ENCODE assay signal across 9 mouse cellular contexts in the genomic region with DNA sequence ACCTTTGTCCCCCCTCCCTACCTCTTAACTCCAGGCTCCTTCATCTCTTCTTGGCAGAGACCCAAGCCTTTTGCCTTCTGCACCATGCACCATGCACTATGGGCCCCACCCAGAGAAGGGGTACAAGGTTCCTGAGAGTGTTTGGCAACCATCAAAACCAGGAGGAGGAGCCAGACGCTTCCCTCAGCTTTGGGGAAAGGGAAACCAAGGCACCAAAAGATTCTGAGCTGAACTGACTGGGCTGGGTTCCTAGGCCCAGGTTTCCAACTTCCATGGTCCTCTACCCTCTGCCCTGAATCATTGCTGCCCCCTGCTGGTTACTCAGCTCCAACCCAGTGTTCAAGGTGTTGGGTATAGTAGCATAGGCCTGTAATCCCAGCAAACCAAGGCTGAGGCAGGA. TPM values are rescaled to one million over a fixed set of nuclear protein-coding genes. Genes with fewer than 3 reads are reported as not detected.
DNase-seq lines count a peak whose midpoint lies in the region; ATAC-seq and TF ChIP-seq lines count a peak whose summit lies in the region.
"Had no signal": no experiment of that assay in that cellular context is flagged by ENCODE, and none has a peak within 500 bp of the region (broad histone marks: within the 10 kb centered on the region; RNA-seq: fewer than 3 reads in every experiment).

No protein-coding gene starts in this region.

- no peak overlapping the region for H3K4me2 ChIP-seq in midbrain, embryonic 14.5 days (ENCODE audit: low read length)
- H3K4me2 ChIP-seq in midbrain, embryonic 13.5 days (replicated peaks) = no peak overlapping the region
- H3K4me2 ChIP-seq in liver, embryonic 16.5 days (ENCODE audit: low read depth, low read length) = no peak overlapping the region
- H3K4me2 ChIP-seq: heart, embryonic 13.5 days; neural tube, embryonic 13.5 days had no signal

- CTCF ChIA-PET in Patski (lab: Charles Lee) = interaction anchor here (1.1 to 3.7 kb wide), 6 partner anchors 8 to 51 kb away, joined by 3 to 32 read pairs (median 6); a partner anchor contains a TSS

- H3K27me3 ChIP-seq in midbrain, embryonic 14.5 days (ENCODE audit: control insufficient read depth, insufficient read depth, low read length) = no peaks in the 10 kb centered on the region
- no peaks in the 10 kb centered on the region for H3K27me3 ChIP-seq in midbrain, embryonic 13.5 days
- H3K27me3 ChIP-seq in Patski = no peaks in the 10 kb centered on the region
- no peaks in the 10 kb centered on the region; the same call in 1 of the 2 replicates for H3K27me3 ChIP-seq in liver, embryonic 16.5 days (ENCODE audit: control insufficient read depth, insufficient read depth, low read depth, low read length)
- no peaks in the 10 kb centered on the region for H3K27me3 ChIP-seq in small intestine, adult 2 months (ENCODE audit: control insufficient read depth, insufficient read depth, low read length)
- H3K27me3 ChIP-seq: heart, embryonic 13.5 days; neural tube, embryonic 13.5 days had no signal

- WGBS in midbrain, embryonic 14.5 days = 75% methylated on average over 1 of the region's 1 CpGs
- WGBS in midbrain, embryonic 13.5 days = 80% methylated on average over 1 of the region's 1 CpGs
- 50% methylated on average over 1 of the region's 1 CpGs for WGBS in liver, embryonic 16.5 days (ENCODE audit: insufficient replicate concordance)
- WGBS in small intestine, adult 2 months = 25% methylated on average over 1 of the region's 1 CpGs

- H3K9me3 ChIP-seq in midbrain, embryonic 14.5 days (ENCODE audit: control insufficient read depth, low read length) = no peaks in the 10 kb centered on the region
- no peaks in the 10 kb centered on the region for H3K9me3 ChIP-seq in midbrain, embryonic 13.5 days
- no peaks in the 10 kb centered on the region for H3K9me3 ChIP-seq in liver, embryonic 16.5 days (replicated peaks; ENCODE audit: control insufficient read depth, low read length)
- H3K9me3 ChIP-seq: heart, embryonic 13.5 days; neural tube, embryonic 13.5 days had no signal

- no peak for ATAC-seq in midbrain, embryonic 14.5 days (ENCODE audit: low FRiP score, low TSS enrichment)
- no peak for ATAC-seq in midbrain, embryonic 13.5 days
- ATAC-seq in Patski = peak; percentile 48
- peak; percentile 61; the same call in 1 of the 2 replicates for ATAC-seq in liver, embryonic 16.5 days (ENCODE audit: low read depth)

- no peaks in the 10 kb centered on the region for H3K4me1 ChIP-seq in midbrain, embryonic 14.5 days (ENCODE audit: control insufficient read depth, insufficient read depth, low read length)
- no peaks in the 10 kb centered on the region for H3K4me1 ChIP-seq in midbrain, embryonic 13.5 days (replicated peaks)
- H3K4me1 ChIP-seq in liver, embryonic 16.5 days (ENCODE audit: control insufficient read depth, low read depth, low read length) = peaks cover 15% of the 10 kb centered on the region
- peaks cover 11% of the 10 kb centered on the region; the same call in 1 of the 2 replicates for H3K4me1 ChIP-seq in small intestine, adult 2 months (ENCODE audit: control insufficient read depth, insufficient read depth, insufficient read length, low read length)

- in situ Hi-C loops in Patski (cut with MboI; ENCODE audit: low pct_unique_long_range_greater_than_20kb) = loop anchor here (5.0 kb wide), 1 partner anchor 48 kb away; no protein-coding TSS in a partner anchor

- peaks cover 20% of the 10 kb centered on the region for H3K36me3 ChIP-seq in midbrain, embryonic 14.5 days (ENCODE audit: control insufficient read depth, insufficient read depth, low read length)
- H3K36me3 ChIP-seq in midbrain, embryonic 13.5 days = peaks cover 30% of the 10 kb centered on the region
- H3K36me3 ChIP-seq in liver, embryonic 16.5 days (ENCODE audit: control insufficient read depth, insufficient read depth) = no peaks in the 10 kb centered on the region
- H3K36me3 ChIP-seq in small intestine, adult 2 months (ENCODE audit: control insufficient read depth, insufficient read depth, low read length) = peaks cover 39% of the 10 kb centered on the region

- no peak overlapping the region for H3K27ac ChIP-seq in midbrain, embryonic 14.5 days (replicated peaks; ENCODE audit: low read depth, low read length)
- H3K27ac ChIP-seq in midbrain, embryonic 13.5 days = no peak overlapping the region
- H3K27ac ChIP-seq in liver, embryonic 16.5 days (ENCODE audit: low read length) = no peak overlapping the region
- H3K27ac ChIP-seq in small intestine, adult 2 months (ENCODE audit: insufficient read depth, low read depth, low read length) = peak overlapping the region; percentile 56
- H3K27ac ChIP-seq: heart, embryonic 13.5 days; neural tube, embryonic 13.5 days had no signal

- H3K4me3 ChIP-seq in midbrain, embryonic 14.5 days (replicated peaks; ENCODE audit: low read depth, low read length) = no peak overlapping the region
- no peak overlapping the region for H3K4me3 ChIP-seq in midbrain, embryonic 13.5 days (replicated peaks)
- no peak overlapping the region for H3K4me3 ChIP-seq in liver, embryonic 16.5 days (ENCODE audit: low read depth, low read length)
- peak overlapping the region; percentile 32 for H3K4me3 ChIP-seq in small intestine, adult 2 months (ENCODE audit: low read depth, low read length)
- H3K4me3 ChIP-seq: heart, embryonic 13.5 days; neural tube, embryonic 13.5 days had no signal

- TF ChIP-seq POLR2A in small intestine, adult 2 months (IDR thresholded peaks at IDR 0.05; ENCODE audit: low read depth, low read length) = no peak

- no peak overlapping the region for H3K9ac ChIP-seq in midbrain, embryonic 14.5 days (replicated peaks; ENCODE audit: low read length)
- no peak overlapping the region for H3K9ac ChIP-seq in midbrain, embryonic 13.5 days (replicated peaks)
- H3K9ac ChIP-seq in liver, embryonic 16.5 days (ENCODE audit: low read depth, low read length) = no peak overlapping the region
- H3K9ac ChIP-seq: heart, embryonic 13.5 days; neural tube, embryonic 13.5 days had no signal

- TF ChIP-seq CTCF in Patski (IDR thresholded peaks at IDR 0.05) = no peak
- TF ChIP-seq CTCF in small intestine, adult 2 months (IDR thresholded peaks at IDR 0.05; ENCODE audit: extremely low read depth, insufficient read length, insufficient replicate concordance, low read depth, low read length) = peak; percentile 79; the same call in 1 of the 2 replicates

- POLR2A ChIA-PET in Patski (lab: Charles Lee) = interaction anchor here (0.7 to 1.2 kb wide), 2 partner anchors 18 to 42 kb away, joined by 3 to 4 read pairs; a partner anchor contains a TSS

- peak; percentile 58 for DNase-seq in midbrain, embryonic 14.5 days
- no peak for DNase-seq in Patski (ENCODE audit: low read depth, low spot score)
- DNase-seq in c-Kit-positive CD71-negative TER-119-negative erythroid progenitor cells, embryonic 14.5 days (ENCODE audit: low read depth) = peak; percentile 65
- peak; percentile 84 for DNase-seq in heart, postnatal 4 days

RNA-seq across cellular contexts. Expression of a gene that starts 4.3 kb away (rescaled TPM):
- 0.13 and 0.31 TPM in 2 replicates for polyA plus RNA-seq in midbrain, embryonic 14.5 days (2014; fragmentation: Nextera tagmentation; extraction: Ambion mirVana)
- 0.16 and 0.35 TPM in 2 replicates for polyA plus RNA-seq in midbrain, embryonic 13.5 days (2015; fragmentation: Nextera tagmentation; extraction: Ambion mirVana)
- 0.22 TPM for polyA plus RNA-seq in Patski (2021)
- total RNA-seq in heart, postnatal 4 days (2021) = 1 to 10 TPM; 4.7 to 6.8 TPM
- 7.5 and 7.9 TPM in 2 replicates for polyA plus RNA-seq in liver, embryonic 16.5 days (2015; fragmentation: Nextera tagmentation; extraction: Ambion mirVana)
- 313 and 657 TPM in 2 replicates for polyA plus RNA-seq in small intestine, adult 2 months (2012; rRNA removed)

RNA-seq across cellular contexts. Expression of a gene that starts 16.1 kb away (rescaled TPM):
- 25.8 and 28.1 TPM in 2 replicates for polyA plus RNA-seq in midbrain, embryonic 14.5 days (2014; fragmentation: Nextera tagmentation; extraction: Ambion mirVana)
- polyA plus RNA-seq in midbrain, embryonic 13.5 days (2015; fragmentation: Nextera tagmentation; extraction: Ambion mirVana) = 34.8 and 35.1 TPM in 2 replicates
- polyA plus RNA-seq in Patski (2021) = 202 TPM
- total RNA-seq in heart, postnatal 4 days (2021) = 10 to 100 TPM; 46.9 to 51.8 TPM
- polyA plus RNA-seq in liver, embryonic 16.5 days (2015; fragmentation: Nextera tagmentation; extraction: Ambion mirVana) = 12.2 and 12.9 TPM in 2 replicates
- polyA plus RNA-seq in small intestine, adult 2 months (2012; rRNA removed) = 17.1 and 21.6 TPM in 2 replicates

RNA-seq across cellular contexts. Expression of a gene that starts 17.1 kb away (rescaled TPM):
- 94.0 and 117 TPM in 2 replicates for polyA plus RNA-seq in midbrain, embryonic 14.5 days (2014; fragmentation: Nextera tagmentation; extraction: Ambion mirVana)
- 110 TPM in 2 replicates for polyA plus RNA-seq in midbrain, embryonic 13.5 days (2015; fragmentation: Nextera tagmentation; extraction: Ambion mirVana)
- 99.6 TPM for polyA plus RNA-seq in Patski (2021)
- 10 to 100 TPM; 48.6 to 53.2 TPM for total RNA-seq in heart, postnatal 4 days (2021)
- polyA plus RNA-seq in liver, embryonic 16.5 days (2015; fragmentation: Nextera tagmentation; extraction: Ambion mirVana) = 51.3 and 52.2 TPM in 2 replicates
- 47.6 and 92.2 TPM in 2 replicates for polyA plus RNA-seq in small intestine, adult 2 months (2012; rRNA removed)

RNA-seq across cellular contexts. Expression of a gene that starts 17.6 kb away (rescaled TPM):
- 440 and 487 TPM in 2 replicates for polyA plus RNA-seq in midbrain, embryonic 14.5 days (2014; fragmentation: Nextera tagmentation; extraction: Ambion mirVana)
- polyA plus RNA-seq in midbrain, embryonic 13.5 days (2015; fragmentation: Nextera tagmentation; extraction: Ambion mirVana) = 389 and 412 TPM in 2 replicates
- polyA plus RNA-seq in Patski (2021) = 280 TPM
- total RNA-seq in heart, postnatal 4 days (2021) = 100 to 1,000 TPM; 177 to 180 TPM
- 172 and 179 TPM in 2 replicates for polyA plus RNA-seq in liver, embryonic 16.5 days (2015; fragmentation: Nextera tagmentation; extraction: Ambion mirVana)
- 106 and 261 TPM in 2 replicates for polyA plus RNA-seq in small intestine, adult 2 months (2012; rRNA removed)

RNA-seq across cellular contexts. Expression of a gene that starts 55.5 kb away (rescaled TPM):
- 4.8 and 6.9 TPM in 2 replicates for polyA plus RNA-seq in midbrain, embryonic 14.5 days (2014; fragmentation: Nextera tagmentation; extraction: Ambion mirVana)
- polyA plus RNA-seq in midbrain, embryonic 13.5 days (2015; fragmentation: Nextera tagmentation; extraction: Ambion mirVana) = 2.4 TPM in 2 replicates
- polyA plus RNA-seq in Patski (2021) = 0.89 TPM
- total RNA-seq in heart, postnatal 4 days (2021) = not detected
- 0.21 TPM in 1 of 2 replicates, not detected in the other for polyA plus RNA-seq in liver, embryonic 16.5 days (2015; fragmentation: Nextera tagmentation; extraction: Ambion mirVana)
- 0.48 and 0.99 TPM in 2 replicates for polyA plus RNA-seq in small intestine, adult 2 months (2012; rRNA removed)

Comparison
In these comparisons a context has a peak if more than half of its experiments do, and no peak if none do; other contexts are left out.
1. ATAC-seq: peak in Patski (single experiment) and liver, embryonic 16.5 days (single experiment); none in midbrain, embryonic 14.5 days (single experiment) and midbrain, embryonic 13.5 days (single experiment).
2. RNA of a gene that starts 4.3 kb away (polyA plus RNA-seq): 313 to 657 TPM in small intestine, adult 2 months; 7.5 to 7.9 TPM in liver, embryonic 16.5 days, 0.22 TPM in Patski (single experiment), 0.16 to 0.35 TPM in midbrain, embryonic 13.5 days and 0.13 to 0.31 TPM in midbrain, embryonic 14.5 days; every median in the first group is over 10 times any median in the second.